Mouse (Mus musculus): ENCODE results near the gene Dohh. TPM values are rescaled to one million over a fixed set of nuclear protein-coding genes. Genes with fewer than 3 reads are reported as not detected.
A peak's percentile ranks its signal among the peaks of the same experiment; 100 is the strongest.

Gene Dohh
- polyA plus RNA-seq, 1 experiment from 2014 or later = 48.3 TPM

DNA sequence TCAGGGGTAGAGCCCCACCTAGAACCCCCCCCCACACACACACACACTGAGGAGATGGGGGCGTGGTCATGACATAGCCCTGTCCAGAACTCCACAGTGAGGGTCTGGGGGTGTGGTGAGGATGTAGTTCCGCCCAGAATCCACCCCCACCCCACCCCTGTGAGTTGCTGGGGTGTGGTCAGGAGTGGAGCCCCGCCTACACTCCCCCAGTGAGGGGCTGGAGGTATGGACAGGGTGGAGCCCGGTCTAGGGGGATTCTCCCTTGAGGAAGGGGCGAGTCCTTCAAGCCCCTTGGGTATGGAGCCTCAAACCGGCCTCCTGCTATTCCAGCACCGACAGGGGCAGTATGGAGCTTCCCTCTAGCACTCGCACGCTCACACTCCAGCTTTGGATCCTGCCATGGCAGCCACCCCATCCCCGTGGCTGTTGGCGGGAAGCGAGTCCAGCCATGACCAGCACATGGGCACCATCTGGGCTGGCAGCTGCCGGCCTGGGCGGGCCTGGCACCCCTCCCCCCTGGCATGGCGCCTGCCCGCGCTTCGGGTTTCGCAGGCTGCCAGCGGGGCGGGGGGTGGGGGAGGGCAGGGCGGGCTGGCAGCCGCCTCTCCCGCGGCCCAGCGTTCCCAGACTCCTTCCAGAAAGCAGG is 32.5 kb downstream of the Dohh start:
- Histone ChIP-seq H3K36me3 (ENCODE audit: control insufficient read depth, insufficient read depth) (no peaks in the 10 kb centered on the region), H3K9ac (ENCODE audit: low read depth, low read length) (peak overlapping the region; percentile 21), H3K27me3 (ENCODE audit: control insufficient read depth, insufficient read depth, low read depth, low read length) (no peaks in the 10 kb centered on the region), H3K4me1 (ENCODE audit: control insufficient read depth, low read depth, low read length) (peaks cover 40% of the 10 kb centered on the region), H3K27ac (ENCODE audit: low read length) (no peak overlapping the region), H3K9me3 (replicated peaks; ENCODE audit: control insufficient read depth, low read length) (no peaks in the 10 kb centered on the region), H3K4me2 (ENCODE audit: low read depth, low read length) (peak overlapping the region; percentile 70), H3K4me3 (ENCODE audit: low read depth, low read length) (peak overlapping the region; percentile 47)
- WGBS (ENCODE audit: insufficient replicate concordance) = 4% methylated on average over 25 of the region's 26 CpGs
- peak; percentile 8 for ATAC-seq (ENCODE audit: low read depth)

DNA sequence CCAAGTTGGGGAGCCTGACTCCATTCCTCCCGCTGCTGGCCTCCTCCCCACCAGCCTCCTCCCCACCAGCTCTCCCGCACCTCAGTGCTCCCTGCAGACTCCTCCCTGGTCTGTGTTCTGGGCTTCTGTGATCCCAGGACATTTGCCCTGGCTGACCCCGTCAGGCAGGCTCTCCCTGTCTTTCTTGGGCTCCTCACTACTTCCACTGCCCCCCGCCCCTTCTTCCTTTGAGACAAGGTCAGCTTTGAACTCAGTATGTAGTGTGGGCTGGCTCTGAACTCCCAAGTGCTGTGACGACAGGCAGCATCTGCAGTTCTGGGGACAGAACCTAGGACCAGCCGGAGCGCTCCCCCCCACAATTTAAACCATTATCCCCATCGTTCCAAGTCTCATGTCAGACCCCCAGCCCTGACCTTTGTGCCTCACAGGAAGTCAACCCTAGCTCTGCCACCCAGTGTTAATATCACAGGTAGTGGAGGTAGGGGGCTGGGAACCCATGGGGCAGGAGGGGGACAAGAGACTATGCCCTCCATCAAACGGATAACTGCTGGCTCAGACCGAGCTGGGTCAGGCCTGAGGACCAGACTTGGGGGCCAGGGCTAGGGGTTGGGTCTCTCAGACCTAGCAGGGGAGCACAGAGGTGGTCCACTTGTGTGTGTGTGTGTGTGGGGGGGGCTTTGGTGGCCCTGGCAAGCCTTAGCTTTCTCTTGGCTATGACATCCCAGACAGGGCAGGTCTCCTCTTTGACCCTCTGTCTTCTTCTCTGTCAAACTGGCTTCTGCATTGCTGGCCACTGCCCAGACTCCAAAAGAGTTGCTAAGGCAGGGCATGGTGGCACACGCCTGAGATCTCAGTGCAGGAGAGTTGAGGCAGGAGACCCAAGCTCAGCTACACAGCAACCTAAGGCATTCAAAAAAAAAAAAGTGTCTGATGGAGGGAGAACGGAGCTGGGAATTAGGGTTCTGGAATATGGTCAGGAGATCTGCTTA is 33.3 kb downstream of the Dohh start:
- Histone ChIP-seq H3K4me2 (ENCODE audit: low read depth, low read length) (peak overlapping the region; percentile 70), H3K4me3 (ENCODE audit: low read depth, low read length) (peak overlapping the region; percentile 47), H3K9me3 (replicated peaks; ENCODE audit: control insufficient read depth, low read length) (no peaks in the 10 kb centered on the region), H3K9ac (ENCODE audit: low read depth, low read length) (peak overlapping the region; percentile 21), H3K36me3 (ENCODE audit: control insufficient read depth, insufficient read depth) (no peaks in the 10 kb centered on the region), H3K27me3 (ENCODE audit: control insufficient read depth, insufficient read depth, low read depth, low read length) (no peaks in the 10 kb centered on the region), H3K27ac (ENCODE audit: low read length) (no peak overlapping the region), H3K4me1 (ENCODE audit: control insufficient read depth, low read depth, low read length) (peaks cover 32% of the 10 kb centered on the region)
- no peak for ATAC-seq (ENCODE audit: low read depth)
- WGBS (ENCODE audit: insufficient replicate concordance) = 47% methylated on average over 12 of the region's 12 CpGs

DNA sequence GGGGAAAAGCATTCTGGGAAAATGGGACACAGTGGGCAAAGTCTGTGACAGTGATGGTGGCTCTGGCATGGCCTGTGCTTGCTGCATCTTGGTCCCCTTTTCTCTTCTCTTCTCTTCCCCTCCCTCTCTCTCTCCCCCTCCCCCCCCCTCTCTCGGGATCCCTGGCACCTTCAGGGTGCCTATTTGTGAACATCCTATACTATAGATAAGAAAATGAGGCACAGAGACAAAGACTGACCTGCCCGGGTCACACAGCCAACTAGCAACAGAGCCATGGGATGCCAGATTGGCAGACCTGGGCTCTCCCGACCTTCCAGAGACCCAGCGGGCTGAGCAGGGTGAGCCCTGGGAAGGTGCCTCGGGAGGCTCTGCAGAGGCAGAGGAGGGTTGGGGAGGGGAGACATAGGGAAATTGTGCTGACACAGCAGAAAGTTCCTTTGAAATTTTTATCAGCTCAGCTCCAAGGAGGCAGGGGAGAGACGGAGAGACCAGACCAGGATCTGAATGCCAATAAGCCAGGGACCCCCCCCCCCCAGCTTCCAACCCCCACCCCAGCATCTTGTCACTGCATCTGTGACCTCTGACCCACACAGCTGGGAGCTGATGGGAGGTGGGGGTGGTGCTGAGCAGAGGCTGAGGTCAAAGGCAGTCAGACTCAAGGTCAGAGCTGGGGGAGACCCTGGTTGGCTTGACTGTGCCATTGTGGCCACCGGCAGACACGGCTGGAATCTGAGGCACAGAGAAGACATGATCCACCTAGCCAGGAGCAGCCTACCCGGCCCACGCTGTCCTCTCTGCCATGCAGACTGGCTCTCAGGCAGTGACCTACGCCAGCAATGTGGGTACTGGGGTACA is 34.2 kb downstream of the Dohh start:
- Histone ChIP-seq H3K27me3 (ENCODE audit: control insufficient read depth, insufficient read depth, low read depth, low read length) (no peaks in the 10 kb centered on the region), H3K4me3 (ENCODE audit: low read depth, low read length) (no peak overlapping the region), H3K9ac (ENCODE audit: low read depth, low read length) (no peak overlapping the region), H3K27ac (ENCODE audit: low read length) (no peak overlapping the region), H3K36me3 (ENCODE audit: control insufficient read depth, insufficient read depth) (no peaks in the 10 kb centered on the region), H3K4me2 (ENCODE audit: low read depth, low read length) (no peak overlapping the region), H3K9me3 (replicated peaks; ENCODE audit: control insufficient read depth, low read length) (no peaks in the 10 kb centered on the region), H3K4me1 (ENCODE audit: control insufficient read depth, low read depth, low read length) (peaks cover 23% of the 10 kb centered on the region)
- ATAC-seq (ENCODE audit: low read depth) = no peak
- WGBS (ENCODE audit: insufficient replicate concordance) = 50% methylated on average over 11 of the region's 11 CpGs

DNA sequence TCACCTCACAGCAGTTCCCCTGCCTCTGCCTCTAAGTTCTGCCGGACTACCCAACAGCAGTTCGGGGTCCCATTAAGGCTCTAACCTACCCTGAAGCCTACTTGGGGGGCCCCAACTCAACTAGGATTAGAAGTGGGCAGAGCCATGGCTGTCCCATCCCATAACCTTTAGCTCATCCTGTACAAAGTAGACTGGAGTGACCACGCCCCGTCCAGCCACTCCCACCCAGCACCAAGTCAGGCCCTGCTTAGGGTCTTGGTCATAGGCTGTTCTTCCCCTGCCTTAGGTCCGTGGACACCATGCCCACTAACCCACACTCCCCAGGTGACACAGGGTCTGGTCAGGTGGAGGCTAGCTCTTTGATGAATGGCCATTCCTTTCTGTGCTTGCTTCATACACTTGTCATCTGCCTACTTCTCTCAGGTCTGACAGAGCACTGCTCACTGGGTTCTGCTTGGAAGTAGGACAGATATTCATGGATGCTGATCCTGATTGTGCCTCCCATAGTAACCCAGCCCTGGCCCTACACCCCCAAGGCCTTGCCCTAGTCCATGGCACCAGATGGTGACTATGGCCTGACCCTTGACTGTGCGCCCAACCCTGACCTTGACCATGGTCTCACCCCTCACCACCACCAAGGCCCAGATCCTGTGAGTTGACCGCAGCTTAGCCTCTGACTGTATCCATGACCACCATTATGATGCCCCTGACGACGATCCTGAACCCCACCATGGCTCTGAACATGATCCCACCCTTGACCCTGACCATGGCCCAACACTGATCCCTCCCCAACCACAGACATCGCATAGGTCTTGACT is 35.1 kb downstream of the Dohh start:
- H3K27me3 ChIP-seq (ENCODE audit: control insufficient read depth, insufficient read depth, low read depth, low read length) = peaks cover 5% of the 10 kb centered on the region
- no peak overlapping the region for H3K27ac ChIP-seq (ENCODE audit: low read length)
- H3K4me1 ChIP-seq (ENCODE audit: control insufficient read depth, low read depth, low read length) = peaks cover 17% of the 10 kb centered on the region
- ATAC-seq (ENCODE audit: low read depth) = no peak
- 70% methylated on average over 10 of the region's 10 CpGs for WGBS (ENCODE audit: insufficient replicate concordance)
- no peak overlapping the region for H3K4me3 ChIP-seq (ENCODE audit: low read depth, low read length)
- H3K4me2 ChIP-seq (ENCODE audit: low read depth, low read length) = no peak overlapping the region
- H3K9ac ChIP-seq (ENCODE audit: low read depth, low read length) = no peak overlapping the region
- H3K9me3 ChIP-seq (replicated peaks; ENCODE audit: control insufficient read depth, low read length) = no peaks in the 10 kb centered on the region
- H3K36me3 ChIP-seq (ENCODE audit: control insufficient read depth, insufficient read depth) = no peaks in the 10 kb centered on the region

DNA sequence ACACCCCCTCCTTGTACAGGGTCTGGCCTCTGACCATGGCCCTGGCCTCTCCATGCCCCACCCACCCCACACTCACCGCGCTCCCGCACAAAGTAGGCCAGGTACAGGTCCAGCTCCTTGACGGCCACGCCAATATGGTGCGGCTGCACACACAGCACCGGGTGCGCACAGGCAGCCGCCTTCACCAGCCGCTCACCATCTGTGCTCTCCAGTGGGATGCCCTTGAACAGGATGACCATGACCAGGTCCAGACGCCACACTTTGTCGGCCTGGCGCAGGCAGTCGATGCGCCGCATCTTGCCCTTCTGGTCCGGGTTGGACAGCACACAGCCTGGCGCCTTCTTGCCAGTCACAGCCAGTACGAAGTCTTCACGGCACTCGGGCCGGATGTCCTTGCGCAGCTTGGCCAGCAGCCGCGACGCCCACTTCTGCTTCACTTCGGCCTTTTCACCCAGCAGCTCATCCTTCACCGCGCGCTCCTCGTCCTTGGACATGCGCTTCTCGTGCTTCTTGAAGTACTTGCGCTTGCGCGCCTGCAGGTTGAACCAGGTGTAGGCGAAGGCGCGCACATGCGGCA is 36.1 kb downstream of the Dohh start:
- WGBS (ENCODE audit: insufficient replicate concordance) = 86% methylated on average over 40 of the region's 40 CpGs
- Histone ChIP-seq H3K9me3 (replicated peaks; ENCODE audit: control insufficient read depth, low read length) (no peaks in the 10 kb centered on the region), H3K4me3 (ENCODE audit: low read depth, low read length) (no peak overlapping the region), H3K4me1 (ENCODE audit: control insufficient read depth, low read depth, low read length) (peaks cover 10% of the 10 kb centered on the region), H3K36me3 (ENCODE audit: control insufficient read depth, insufficient read depth) (no peaks in the 10 kb centered on the region), H3K9ac (ENCODE audit: low read depth, low read length) (no peak overlapping the region), H3K4me2 (ENCODE audit: low read depth, low read length) (no peak overlapping the region), H3K27me3 (ENCODE audit: control insufficient read depth, insufficient read depth, low read depth, low read length) (peaks cover 15% of the 10 kb centered on the region), H3K27ac (ENCODE audit: low read length) (no peak overlapping the region)
- no peak for ATAC-seq (ENCODE audit: low read depth)

GRCm38 (mm10) chr10:81421041-81421796 is 37.0 kb downstream of the Dohh start:
- 57% methylated on average over 4 of the region's 4 CpGs for WGBS (ENCODE audit: insufficient replicate concordance)
- Histone ChIP-seq H3K4me1 (ENCODE audit: control insufficient read depth, low read depth, low read length) (peaks cover 10% of the 10 kb centered on the region), H3K27ac (ENCODE audit: low read length) (no peak overlapping the region), H3K9ac (ENCODE audit: low read depth, low read length) (no peak overlapping the region), H3K4me2 (ENCODE audit: low read depth, low read length) (no peak overlapping the region), H3K27me3 (ENCODE audit: control insufficient read depth, insufficient read depth, low read depth, low read length) (peaks cover 24% of the 10 kb centered on the region), H3K36me3 (ENCODE audit: control insufficient read depth, insufficient read depth) (no peaks in the 10 kb centered on the region), H3K9me3 (replicated peaks; ENCODE audit: control insufficient read depth, low read length) (no peaks in the 10 kb centered on the region), H3K4me3 (ENCODE audit: low read depth, low read length) (no peak overlapping the region)
- no peak for ATAC-seq (ENCODE audit: low read depth)

- Histone ChIP-seq H3K4me1 (ENCODE audit: control insufficient read depth, low read depth, low read length) (peaks cover 6% of the 10 kb centered on the region), H3K9me3 (replicated peaks; ENCODE audit: control insufficient read depth, low read length) (no peaks in the 10 kb centered on the region), H3K27ac (ENCODE audit: low read length) (no peak overlapping the region), H3K4me2 (ENCODE audit: low read depth, low read length) (no peak overlapping the region), H3K9ac (ENCODE audit: low read depth, low read length) (no peak overlapping the region), H3K36me3 (ENCODE audit: control insufficient read depth, insufficient read depth) (no peaks in the 10 kb centered on the region), H3K27me3 (ENCODE audit: control insufficient read depth, insufficient read depth, low read depth, low read length) (peaks cover 30% of the 10 kb centered on the region), H3K4me3 (ENCODE audit: low read depth, low read length) (no peak overlapping the region)
- WGBS (ENCODE audit: insufficient replicate concordance) = 51% methylated on average over 5 of the region's 5 CpGs
- ATAC-seq (ENCODE audit: low read depth) = no peak
Measured at GRCm38 (mm10) chr10:81421797-81422100, 37.5 kb downstream of the Dohh start.

All from liver, embryonic 16.5 days (tissue).